Mouse (Mus musculus) stomach, postnatal 0 days (tissue): Measurements from ENCODE around the gene Ccdc142.

Source experiments
- CTCF ChIP-seq: IDR thresholded peaks from 2 replicates; pipeline ENCODE4 v1.5.1; 2016; ENCODE audit warnings: antibody characterized with exemption, low read depth, mild to moderate bottlenecking, moderate library complexity
- EP300 ChIP-seq: optimal IDR thresholded peaks from 2 replicates; pipeline ENCODE3; 2016; ENCODE audit warnings: antibody characterized with exemption

- TF ChIP-seq CTCF (peak; percentile 83), EP300 (no peak)
Observed at GRCm38 (mm10) chr6:83101316-83101687, at the start of gene Ccdc142, which contains the start of gene Gm42688.
